Mouse (Mus musculus): ENCODE measurements around the gene Zfp148.
"Not testable (repeated sequence)": the region's sequence is repeated elsewhere in the genome, so short reads cannot be mapped to it uniquely, and the experiment has no call there.

Gene Zfp148

GRCm38 (mm10) chr16:33461416-33461815 is 80.8 kb downstream of the Zfp148 start:
- DNase-seq (ENCODE audit: low spot score), result no peak

- DNase-seq (ENCODE audit: low spot score), result no peak
Observed at GRCm38 (mm10) chr16:33464509-33465241, 84.0 kb downstream of the Zfp148 start.

DNA sequence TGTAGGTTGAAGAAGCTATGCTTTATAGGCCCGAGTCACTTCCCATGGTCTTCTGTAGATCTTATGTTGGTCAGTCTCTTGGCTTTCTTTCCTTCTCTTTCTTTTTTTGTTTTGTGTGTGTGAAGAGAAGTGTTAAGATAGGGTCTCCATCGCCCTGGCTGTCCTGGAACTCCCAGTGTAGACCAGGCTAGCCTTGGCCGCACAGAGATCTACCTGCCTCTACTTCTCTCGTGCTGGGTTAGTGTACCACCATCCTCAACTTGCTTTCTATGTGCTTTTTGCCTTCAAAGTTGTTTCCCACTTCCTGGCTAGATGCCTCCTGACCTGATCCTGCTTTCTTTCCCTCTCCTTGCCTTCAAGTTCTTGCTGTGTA is 84.6 kb downstream of the Zfp148 start:
- no peak for DNase-seq (ENCODE audit: low spot score)

- no peak for DNase-seq (ENCODE audit: low spot score)
Observed at GRCm38 (mm10) chr16:33467451-33467850, 86.8 kb downstream of the Zfp148 start.

GRCm38 (mm10) chr16:33469973-33470372 is 89.3 kb downstream of the Zfp148 start:
- DNase-seq (ENCODE audit: low spot score), result no peak

GRCm38 (mm10) chr16:33474381-33474780 is 93.7 kb downstream of the Zfp148 start:
- no peak for DNase-seq (ENCODE audit: low spot score)

DNA sequence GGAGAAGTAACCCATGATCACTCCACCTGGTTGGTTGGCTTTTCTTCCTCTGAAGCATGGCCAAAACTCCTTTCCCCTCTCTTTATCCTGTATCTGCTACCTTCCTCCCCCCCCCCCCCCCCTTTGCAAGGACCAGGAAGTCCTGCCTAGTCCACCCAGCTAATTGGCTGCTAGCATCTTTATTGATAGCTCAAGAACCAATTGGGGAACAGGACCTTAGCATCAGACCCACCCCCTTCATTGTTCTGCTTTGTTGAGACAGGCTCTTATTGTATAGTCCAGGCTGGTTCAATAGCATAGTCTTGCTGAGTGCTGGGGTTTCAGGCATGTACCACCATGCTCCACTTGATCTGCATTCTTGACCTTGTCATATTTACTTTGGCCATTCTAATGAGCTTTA is 99.3 kb downstream of the Zfp148 start:
- no peak for DNase-seq (ENCODE audit: low spot score)

GRCm38 (mm10) chr16:33481148-33481547 is 100.5 kb downstream of the Zfp148 start:
- no peak for DNase-seq (ENCODE audit: low spot score)

DNA sequence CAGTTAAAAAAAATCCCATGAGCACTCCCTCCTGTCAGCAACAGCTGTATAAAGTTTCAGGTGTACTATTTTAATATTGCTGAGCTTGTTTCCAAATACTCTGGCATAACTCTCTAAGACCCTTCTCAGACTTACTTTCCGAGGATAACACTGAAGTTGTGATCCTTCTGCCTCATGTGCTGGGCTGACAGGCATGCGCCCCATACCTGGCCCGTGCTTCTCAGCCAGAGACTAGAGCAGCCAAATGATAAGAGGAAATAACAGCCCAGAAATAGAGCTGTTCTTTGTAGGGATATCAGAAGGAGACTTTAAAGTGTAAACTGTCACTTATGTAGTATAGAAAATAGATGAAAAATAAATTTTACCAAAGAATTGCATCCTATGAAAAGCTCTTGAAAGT is 101.7 kb downstream of the Zfp148 start:
- DNase-seq (ENCODE audit: low spot score), result no peak

GRCm38 (mm10) chr16:33487709-33488108 is 107.1 kb downstream of the Zfp148 start:
- DNase-seq (ENCODE audit: low spot score), result no peak

DNA sequence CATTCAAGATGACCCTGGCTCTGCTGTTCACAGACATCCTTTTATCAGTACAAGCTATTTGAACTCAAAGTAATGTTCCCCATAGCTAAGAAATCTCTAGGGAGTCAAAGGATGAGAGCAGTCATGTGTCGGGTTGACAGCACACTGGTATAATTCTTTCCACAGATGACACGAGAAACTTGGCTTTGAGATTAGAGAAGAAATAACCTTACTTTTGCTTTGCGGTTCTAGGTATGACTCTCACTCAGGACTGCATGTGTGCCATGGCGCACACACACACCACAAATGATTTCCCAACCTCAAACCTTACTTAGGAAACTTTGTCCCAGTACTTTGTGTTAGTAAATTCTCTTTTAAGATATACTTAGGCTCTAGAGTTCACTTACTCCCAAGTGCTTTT is 113.7 kb downstream of the Zfp148 start:
- no peak for DNase-seq (ENCODE audit: low spot score)

DNA sequence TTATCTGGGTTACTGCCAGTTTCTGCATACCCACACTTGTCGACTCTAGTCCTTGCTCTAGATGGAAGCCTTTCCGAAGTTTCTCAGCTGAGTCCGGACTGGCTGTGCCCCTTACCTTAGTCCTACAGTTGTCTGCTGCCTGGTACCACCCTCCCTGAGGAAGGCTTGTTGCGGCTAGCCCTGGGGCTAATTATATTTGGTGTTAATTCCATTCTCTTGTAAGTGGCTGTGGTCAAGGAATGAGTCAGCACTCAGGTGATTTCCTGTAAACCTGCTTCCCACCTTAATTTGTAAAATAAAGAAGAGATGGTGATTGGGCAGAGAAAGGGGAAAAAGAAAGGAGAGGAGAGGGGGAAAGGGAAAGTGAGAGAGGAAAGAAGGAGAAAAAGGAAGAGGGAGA is 127.4 kb downstream of the Zfp148 start:
- DNase-seq (ENCODE audit: low spot score), result no peak

- DNase-seq (ENCODE audit: low spot score), result not testable (repeated sequence)
Observed at GRCm38 (mm10) chr16:33509231-33509630, 128.6 kb downstream of the Zfp148 start.

- DNase-seq (ENCODE audit: low spot score), result not testable (repeated sequence)
Observed at GRCm38 (mm10) chr16:33510856-33511255, 130.2 kb downstream of the Zfp148 start.

DNA sequence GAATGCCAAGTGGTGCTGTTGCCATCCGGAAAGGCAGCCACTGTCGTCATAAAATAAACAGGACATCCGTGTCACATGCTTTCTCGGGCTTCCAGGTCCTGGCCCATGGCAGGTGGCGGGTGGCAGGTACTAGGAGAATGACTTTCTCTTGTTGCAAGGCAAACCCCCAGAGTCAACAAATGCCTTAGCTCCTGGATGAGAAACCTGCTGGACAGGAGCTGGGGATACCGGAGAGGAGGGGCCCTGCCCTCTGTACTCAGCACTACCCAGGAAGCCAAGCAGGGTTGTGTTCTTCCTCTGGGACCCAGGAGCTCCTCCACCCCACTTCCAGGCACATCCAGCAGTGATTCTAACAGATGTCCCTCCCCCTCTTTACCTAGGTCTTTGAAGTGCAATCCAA is 131.9 kb downstream of the Zfp148 start:
- DNase-seq (ENCODE audit: low spot score), result no peak

DNA sequence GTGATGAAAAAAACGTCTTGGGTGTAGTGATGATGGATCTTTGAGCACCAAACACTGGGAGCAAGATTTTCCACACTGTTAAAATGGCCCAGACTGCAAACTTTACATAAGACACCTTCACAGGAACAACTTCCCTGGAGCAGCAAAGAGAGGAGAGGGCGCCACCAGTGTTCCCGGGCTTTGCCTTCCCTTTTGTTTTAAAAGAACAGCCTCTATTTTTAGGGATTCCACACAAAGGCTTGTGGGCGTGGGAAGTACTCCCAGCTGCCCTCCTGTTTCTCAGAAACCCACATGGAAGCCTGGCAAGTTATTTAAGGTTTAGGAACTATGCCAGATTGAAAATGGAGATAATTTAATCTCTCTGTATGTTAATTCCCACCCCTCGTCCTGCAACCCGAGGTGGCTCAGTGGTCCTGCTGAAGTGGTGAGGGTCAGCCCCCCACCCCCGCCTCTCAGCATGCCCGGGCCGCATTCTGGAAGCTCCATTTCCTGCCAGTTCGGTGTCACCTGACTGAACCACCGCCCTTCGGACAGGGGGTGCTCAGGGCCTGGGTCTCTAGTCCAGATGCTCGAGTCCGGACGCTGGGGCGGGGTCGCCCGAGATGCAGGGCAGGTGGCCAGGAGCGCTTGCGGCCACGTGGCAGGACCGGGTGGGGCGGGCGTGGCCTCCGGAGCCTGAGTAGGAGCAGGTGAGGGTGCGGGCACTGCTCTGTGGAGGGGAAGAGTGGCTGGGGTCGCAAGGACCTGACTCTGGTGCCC is 136.3 kb downstream of the Zfp148 start, which contains the start of gene Slc12a8:
Slc12a8 (plus strand) TSS at position 522 of the 759 bp plus-strand sequence.
- peak; percentile 15 for DNase-seq (ENCODE audit: low spot score)

DNA sequence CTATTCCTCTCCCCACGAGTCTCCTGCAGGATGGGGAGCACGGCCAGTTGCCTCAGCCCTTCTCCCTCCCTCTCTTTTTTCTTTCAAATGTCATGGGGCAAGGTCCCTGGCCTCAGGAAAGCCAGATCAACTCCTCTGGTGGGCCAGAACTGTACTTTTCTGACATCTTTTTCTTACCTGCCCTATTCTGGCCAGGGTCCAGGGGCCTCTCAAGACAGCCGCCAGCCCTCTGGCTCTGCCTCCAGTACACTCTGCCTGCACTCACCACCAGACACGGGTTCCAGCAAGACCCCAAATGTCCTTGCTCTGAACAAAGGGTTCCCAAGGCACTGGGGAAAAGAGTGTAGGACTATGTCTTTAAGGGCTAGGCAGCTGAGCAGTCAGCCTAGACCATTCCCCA is 137.0 kb downstream of the Zfp148 start:
- no peak for DNase-seq (ENCODE audit: low spot score)

DNA sequence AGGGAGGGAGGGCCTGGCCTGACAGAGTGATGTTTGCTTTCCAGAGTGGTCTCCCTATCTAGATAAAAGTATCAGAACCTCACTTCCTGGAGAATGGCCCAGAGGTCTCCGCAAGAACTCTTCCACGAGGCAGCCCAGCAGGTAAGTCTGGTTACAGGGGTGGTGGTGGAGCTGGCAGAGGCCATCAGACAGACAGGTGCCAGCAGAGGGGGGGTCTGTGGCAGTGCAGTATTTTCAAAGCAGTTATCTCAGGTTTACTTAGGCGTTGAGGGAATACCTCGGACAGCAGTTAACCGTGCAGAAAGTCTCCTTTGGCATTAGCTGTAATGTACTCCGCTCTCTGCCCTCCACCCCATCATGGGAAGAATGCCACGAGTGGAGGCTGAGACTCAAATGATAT is 137.6 kb downstream of the Zfp148 start:
- no peak for DNase-seq (ENCODE audit: low spot score)

DNA sequence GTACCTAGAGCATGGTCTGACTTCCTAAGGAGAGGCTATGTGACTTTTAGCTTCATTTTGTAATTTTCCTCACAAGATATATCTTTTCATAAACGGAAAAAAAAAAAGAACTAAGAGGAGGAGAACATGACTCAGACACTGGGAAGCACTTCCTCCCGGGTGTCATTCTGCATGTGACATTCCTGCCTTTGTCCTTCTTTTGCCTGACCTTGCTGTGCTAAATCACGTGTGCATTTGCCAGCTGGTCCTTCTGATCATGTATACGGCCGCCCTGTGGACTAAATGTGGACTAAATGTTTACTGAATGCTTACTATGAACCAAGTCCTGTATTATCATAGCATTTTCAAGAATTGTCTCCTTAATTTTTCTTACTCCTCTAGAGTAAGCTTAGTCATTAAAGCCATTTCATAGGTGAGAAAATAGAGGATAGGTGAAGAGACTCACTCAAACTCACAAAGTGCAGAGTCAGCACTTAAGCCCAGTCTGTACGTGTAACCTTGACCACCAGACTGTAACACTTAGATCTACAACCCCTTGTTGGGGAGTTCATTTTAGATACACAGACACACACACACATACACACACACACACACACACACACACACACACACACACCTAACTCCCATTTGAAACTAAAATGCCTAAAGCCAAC is 139.4 kb downstream of the Zfp148 start:
- no peak for DNase-seq (ENCODE audit: low spot score)

DNA sequence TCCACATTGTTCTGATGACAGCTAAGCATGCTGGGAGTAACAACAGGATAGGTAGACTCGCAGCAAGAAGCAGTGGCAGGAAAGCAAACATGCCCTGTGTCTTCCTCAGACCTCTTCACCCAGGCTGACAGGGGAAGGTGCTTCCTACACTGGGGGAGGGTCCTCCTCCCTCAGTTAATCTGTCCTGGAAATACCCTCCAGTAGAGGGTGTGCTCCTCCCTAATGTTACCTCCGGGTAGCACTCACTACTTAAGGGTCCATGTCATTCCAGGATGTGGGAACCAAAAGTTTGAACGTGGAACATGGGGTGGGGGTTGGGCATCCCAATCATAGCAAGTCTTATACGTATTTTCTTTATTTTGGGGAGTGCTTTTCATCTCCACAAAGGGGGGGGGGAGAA is 141.9 kb downstream of the Zfp148 start:
- no peak for DNase-seq (ENCODE audit: low spot score)

- no peak for DNase-seq (ENCODE audit: low spot score)
Observed at GRCm38 (mm10) chr16:33523571-33523970, 142.9 kb downstream of the Zfp148 start.

GRCm38 (mm10) chr16:33529502-33530454 is 149.1 kb downstream of the Zfp148 start:
- no peak for DNase-seq (ENCODE audit: low spot score)
